Mouse (Mus musculus) cerebellum, adult 2 months (tissue): ENCODE measurements around the gene Eml1.

ENCODE experiments used
- CTCF ChIP-seq: fragments of 200-500 bp; IDR thresholded peaks from 2 replicates; pipeline ENCODE4 v1.5.1; 2011; ENCODE audit warnings: low read depth, mild to moderate bottlenecking, control low read depth, low read length, moderate library complexity, borderline replicate concordance; ENCODE audit not compliant: insufficient read depth
- POLR2A ChIP-seq: fragments of 200-500 bp; IDR thresholded peaks from 2 replicates; pipeline ENCODE4 v1.6.1; 2011; ENCODE audit warnings: low read length, control low read depth, borderline replicate concordance; ENCODE audit not compliant: insufficient read depth

DNA sequence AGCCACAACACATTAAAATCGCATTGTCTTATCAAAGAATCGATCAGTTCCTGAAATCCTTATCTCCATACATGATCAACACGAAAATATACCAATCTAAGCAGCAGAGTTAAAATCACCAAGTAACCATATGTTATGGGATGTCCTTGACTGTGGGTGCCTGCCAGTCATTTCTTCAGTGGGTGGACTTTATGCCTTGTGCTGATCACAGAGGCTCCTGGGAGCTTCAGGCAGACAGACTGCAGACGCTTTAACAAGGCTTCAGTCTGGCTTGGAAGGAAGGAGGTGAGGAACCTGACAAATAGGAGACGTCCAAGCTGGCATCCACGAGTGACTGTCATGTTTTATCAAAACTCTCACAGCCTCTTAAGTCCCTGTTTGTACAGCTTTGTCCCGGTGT lies 139.8 kb downstream of the Eml1 start:
- TF ChIP-seq POLR2A (no peak), CTCF (no peak)
